Mouse (Mus musculus): ENCODE data around the gene Glg1. TPM values are rescaled to one million over a fixed set of nuclear protein-coding genes. Genes with fewer than 3 reads are reported as not detected.

The Glg1 gene
- total and polyA plus RNA-seq, 3 experiments: 13.8 to 32.2 (median 21.6) TPM

DNA sequence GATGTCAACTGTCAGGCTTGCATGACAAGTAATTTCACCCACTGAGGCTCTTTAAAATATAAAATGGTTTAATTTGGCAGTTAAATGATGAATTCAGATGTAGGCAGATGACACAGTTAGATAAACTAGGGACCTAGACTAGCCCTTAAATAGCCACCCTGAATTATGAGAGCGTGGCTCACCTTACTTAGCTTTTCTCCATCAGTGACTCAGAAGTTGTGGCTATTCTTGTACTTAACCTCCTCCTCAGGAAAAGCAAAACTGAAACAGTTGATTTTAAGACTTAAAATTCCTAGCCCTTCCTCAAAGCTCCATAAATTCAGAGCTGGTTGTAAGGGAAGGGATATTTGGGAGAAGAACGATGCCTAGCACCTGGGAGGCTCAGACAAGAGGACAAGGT is 47.8 kb downstream of the Glg1 start:
- H3K4me2 ChIP-seq (ENCODE audit: insufficient read depth, low read depth, poor library complexity, severe bottlenecking): no peak overlapping the region

DNA sequence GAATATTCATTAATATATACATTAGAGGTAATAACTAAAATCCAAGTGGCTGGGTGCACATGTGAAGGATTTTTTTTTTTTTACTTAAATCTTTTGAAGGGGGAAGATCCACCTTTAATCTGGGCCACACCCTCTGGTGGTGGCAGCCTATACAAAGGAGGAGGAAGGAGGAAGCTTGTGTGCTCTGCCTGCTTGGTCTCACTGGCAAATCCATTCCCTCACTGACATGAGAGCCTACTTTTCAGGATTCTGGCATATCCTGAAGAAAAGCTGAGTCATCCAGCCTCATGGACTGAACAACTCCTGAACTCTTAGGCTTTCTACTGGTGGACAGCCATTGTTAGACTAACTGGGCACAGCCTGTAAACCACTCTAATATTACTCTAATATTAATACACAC is 49.1 kb downstream of the Glg1 start:
- H3K9ac ChIP-seq (ENCODE audit: insufficient read depth, low read depth): no peak overlapping the region

More for the DNA sequence above, 47.8 kb downstream of the Glg1 start:
- Histone ChIP-seq H3K27me3 (replicated peaks) (no peaks in the 10 kb centered on the region), H3K36me3 (replicated peaks in 1 of 2; ENCODE audit: control insufficient read depth in 1 of 2, insufficient read depth in 1 of 2, low read length in 1 of 2) (no peaks in the 10 kb centered on the region), H3K79me2 (replicated peaks; ENCODE audit: control insufficient read depth, extremely low read depth, insufficient read depth, poor library complexity, severe bottlenecking) (no peaks in the 10 kb centered on the region; the same call in 1 of the 2 replicates), H3K4me1 (ENCODE audit: control insufficient read depth in 1 of 2, insufficient read depth in 2 of 2) (peaks cover 0 to 20% of the 10 kb centered on the region in 2 experiments; a peak in 1 of 4 replicates), H3K9me3 (replicated peaks; ENCODE audit: low read length) (no peaks in the 10 kb centered on the region), H3K9ac (ENCODE audit: insufficient read depth, low read depth) (no peak overlapping the region), H3K4me3 (replicated peaks in 1 of 3; ENCODE audit: low read depth in 2 of 3, low read length in 2 of 3, poor library complexity in 1 of 3) (no peak overlapping the region), H3K27ac (ENCODE audit: insufficient read depth, low read depth) (no peak overlapping the region)
- DNase-seq (ENCODE audit: extremely low read depth): no peak
- no peak for TF ChIP-seq NELFE (IDR thresholded peaks at IDR 0.05; ENCODE audit: low read depth, low read length)
- TF ChIP-seq JUND (conservative IDR thresholded peaks at IDR 0.05; ENCODE audit: low read depth, low read length): no peak
- no peak for TF ChIP-seq USF1 (IDR thresholded peaks at IDR 0.05; ENCODE audit: low read depth, low read length)
- no peak for TF ChIP-seq BHLHE40 (IDR thresholded peaks at IDR 0.05; ENCODE audit: low read depth, low read length)
- TF ChIP-seq MAX (IDR thresholded peaks at IDR 0.05; ENCODE audit: low read length): no peak
- TF ChIP-seq MAFK (IDR thresholded peaks at IDR 0.05; ENCODE audit: insufficient replicate concordance, low read length): no peak
- TF ChIP-seq POLR2A (IDR thresholded peaks at IDR 0.05; ENCODE audit: low read depth, low read length): no peak
- no peak for TF ChIP-seq CHD1 (IDR thresholded peaks at IDR 0.05; ENCODE audit: low read depth, low read length)
- no peak for TF ChIP-seq ELF1 (IDR thresholded peaks at IDR 0.05; ENCODE audit: low read depth, low read length)
- no peak for TF ChIP-seq RAD21 (IDR thresholded peaks at IDR 0.05; ENCODE audit: low read depth, low read length)
- no peak for TF ChIP-seq JUN (IDR thresholded peaks at IDR 0.05; ENCODE audit: insufficient read depth, low read depth, low read length)
- in situ Hi-C loops (cut with MboI; ENCODE audit: low pct_ligation_motif_present, low pct_unique_long_range_greater_than_20kb, low sequenced_read_pairs) (no loop called here), dilution Hi-C loops (cut with MboI; ENCODE audit: extremely low pct_ligation_motif_present, extremely low pct_unique_long_range_greater_than_20kb, low sequenced_read_pairs) (no loop called here)

DNA sequence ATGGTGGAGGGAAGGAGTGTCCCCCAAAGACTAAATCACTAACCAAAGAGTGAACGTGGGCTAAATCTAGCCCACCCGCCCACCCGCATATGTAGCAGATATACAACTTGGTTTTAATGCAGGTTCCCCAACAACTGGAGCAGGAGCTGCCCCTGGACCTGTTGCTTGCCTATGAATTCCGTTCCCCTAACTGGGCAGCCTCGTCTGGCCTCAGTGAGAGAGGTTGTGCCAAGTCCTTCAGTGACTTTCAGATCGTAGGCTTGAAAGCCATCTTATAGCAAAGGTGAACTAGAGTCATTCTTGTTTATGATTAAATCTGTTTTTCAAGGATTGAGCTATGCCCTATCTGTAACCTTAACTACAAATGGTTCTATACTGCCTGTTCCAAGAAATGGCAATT is 52.7 kb downstream of the Glg1 start:
- Histone ChIP-seq H3K36me3 (replicated peaks in 1 of 2; ENCODE audit: control insufficient read depth in 1 of 2, insufficient read depth in 1 of 2, low read length in 1 of 2) (peaks cover 0 to 3% of the 10 kb centered on the region in 2 experiments), H3K4me2 (ENCODE audit: insufficient read depth, low read depth, poor library complexity, severe bottlenecking) (no peak overlapping the region), H3K27me3 (replicated peaks) (no peaks in the 10 kb centered on the region), H3K9ac (ENCODE audit: insufficient read depth, low read depth) (no peak overlapping the region), H3K27ac (ENCODE audit: insufficient read depth, low read depth) (no peak overlapping the region), H3K9me3 (replicated peaks; ENCODE audit: low read length) (no peaks in the 10 kb centered on the region), H3K4me1 (ENCODE audit: control insufficient read depth in 1 of 2, insufficient read depth in 2 of 2) (peaks cover 0 to 22% of the 10 kb centered on the region in 2 experiments; a peak in 1 of 4 replicates), H3K79me2 (replicated peaks; ENCODE audit: control insufficient read depth, extremely low read depth, insufficient read depth, poor library complexity, severe bottlenecking) (no peaks in the 10 kb centered on the region), H3K4me3 (replicated peaks in 1 of 3; ENCODE audit: low read depth in 2 of 3, low read length in 2 of 3, poor library complexity in 1 of 3) (no peak overlapping the region)
- dilution Hi-C loops (cut with MboI; ENCODE audit: extremely low pct_ligation_motif_present, extremely low pct_unique_long_range_greater_than_20kb, low sequenced_read_pairs): no loop called here
- in situ Hi-C loops (cut with MboI; ENCODE audit: low pct_ligation_motif_present, low pct_unique_long_range_greater_than_20kb, low sequenced_read_pairs): no loop called here
- no peak for TF ChIP-seq CTCF (conservative IDR thresholded peaks at IDR 0.05 in 1 of 2, IDR thresholded peaks at IDR 0.05 in 1 of 2; ENCODE audit: low read depth in 2 of 2, low read length in 2 of 2)
- no peak for TF ChIP-seq NRF1 (IDR thresholded peaks at IDR 0.05; ENCODE audit: low read depth, low read length)
- no peak for TF ChIP-seq ELF1 (IDR thresholded peaks at IDR 0.05; ENCODE audit: low read depth, low read length)
- TF ChIP-seq NELFE (IDR thresholded peaks at IDR 0.05; ENCODE audit: low read depth, low read length): no peak
- TF ChIP-seq CHD2 (IDR thresholded peaks at IDR 0.05; ENCODE audit: low read length): no peak
- TF ChIP-seq USF2 (conservative IDR thresholded peaks at IDR 0.05; ENCODE audit: low read depth, low read length): no peak
- no peak for TF ChIP-seq UBTF (IDR thresholded peaks at IDR 0.05; ENCODE audit: low read depth, low read length)
- TF ChIP-seq USF1 (IDR thresholded peaks at IDR 0.05; ENCODE audit: low read depth, low read length): no peak
- TF ChIP-seq ETS1 (conservative IDR thresholded peaks at IDR 0.05; ENCODE audit: low read depth, low read length): no peak
- TF ChIP-seq MYC (IDR thresholded peaks at IDR 0.05; ENCODE audit: low read depth, low read length): no peak
- no peak for TF ChIP-seq RCOR1 (conservative IDR thresholded peaks at IDR 0.05; ENCODE audit: low read depth, low read length)
- no peak for TF ChIP-seq JUND (conservative IDR thresholded peaks at IDR 0.05; ENCODE audit: low read depth, low read length)
- no peak for TF ChIP-seq IRF4 (IDR thresholded peaks at IDR 0.05; ENCODE audit: low read depth, low read length)
- TF ChIP-seq PAX5 (IDR thresholded peaks at IDR 0.05; ENCODE audit: low read length): no peak
- no peak for TF ChIP-seq POLR2A (IDR thresholded peaks at IDR 0.05; ENCODE audit: low read depth, low read length)
- TF ChIP-seq MAZ (IDR thresholded peaks at IDR 0.05; ENCODE audit: low read depth, low read length): no peak
- TF ChIP-seq JUN (IDR thresholded peaks at IDR 0.05; ENCODE audit: insufficient read depth, low read depth, low read length): no peak
- TF ChIP-seq RAD21 (IDR thresholded peaks at IDR 0.05; ENCODE audit: low read depth, low read length): no peak
- TF ChIP-seq MAFK (IDR thresholded peaks at IDR 0.05; ENCODE audit: insufficient replicate concordance, low read length): no peak
- DNase-seq (ENCODE audit: extremely low read depth): no peak

More for the DNA sequence above, 49.1 kb downstream of the Glg1 start:
- Histone ChIP-seq H3K36me3 (replicated peaks in 1 of 2; ENCODE audit: control insufficient read depth in 1 of 2, insufficient read depth in 1 of 2, low read length in 1 of 2) (no peaks in the 10 kb centered on the region), H3K4me3 (replicated peaks in 1 of 3; ENCODE audit: low read depth in 2 of 3, low read length in 2 of 3, poor library complexity in 1 of 3) (no peak overlapping the region), H3K27ac (ENCODE audit: insufficient read depth, low read depth) (no peak overlapping the region), H3K4me1 (ENCODE audit: control insufficient read depth in 1 of 2, insufficient read depth in 2 of 2) (peaks cover 0 to 22% of the 10 kb centered on the region in 2 experiments; a peak in 1 of 4 replicates), H3K79me2 (replicated peaks; ENCODE audit: control insufficient read depth, extremely low read depth, insufficient read depth, poor library complexity, severe bottlenecking) (no peaks in the 10 kb centered on the region; the same call in 1 of the 2 replicates), H3K9me3 (replicated peaks; ENCODE audit: low read length) (no peaks in the 10 kb centered on the region), H3K4me2 (ENCODE audit: insufficient read depth, low read depth, poor library complexity, severe bottlenecking) (no peak overlapping the region), H3K27me3 (replicated peaks) (no peaks in the 10 kb centered on the region)
- DNase-seq (ENCODE audit: extremely low read depth): no peak
- no peak for TF ChIP-seq BHLHE40 (IDR thresholded peaks at IDR 0.05; ENCODE audit: low read depth, low read length)
- TF ChIP-seq TBP (conservative IDR thresholded peaks at IDR 0.05; ENCODE audit: low read depth, low read length): no peak
- no peak for TF ChIP-seq USF1 (IDR thresholded peaks at IDR 0.05; ENCODE audit: low read depth, low read length)
- no peak for TF ChIP-seq NRF1 (IDR thresholded peaks at IDR 0.05; ENCODE audit: low read depth, low read length)
- no peak for TF ChIP-seq RCOR1 (conservative IDR thresholded peaks at IDR 0.05; ENCODE audit: low read depth, low read length)
- no peak for TF ChIP-seq NELFE (IDR thresholded peaks at IDR 0.05; ENCODE audit: low read depth, low read length)
- in situ Hi-C loops (cut with MboI; ENCODE audit: low pct_ligation_motif_present, low pct_unique_long_range_greater_than_20kb, low sequenced_read_pairs): no loop called here
- dilution Hi-C loops (cut with MboI; ENCODE audit: extremely low pct_ligation_motif_present, extremely low pct_unique_long_range_greater_than_20kb, low sequenced_read_pairs): no loop called here
